Mouse (Mus musculus) limb, embryonic 12.5 days (tissue): ENCODE results near the gene Zkscan14. TPM values are rescaled to one million over a fixed set of nuclear protein-coding genes. Genes with fewer than 3 reads are reported as not detected.

Experiments used
- ATAC-seq: fragments of 200-750 bp; cut with Nextera tagmentation; 2 replicates; pipeline ENCODE4 v1.8.0; 2017; ENCODE audit warnings: low read depth, moderate TSS enrichment; ENCODE audit not compliant: insufficient number of reproducible peaks, insufficient read depth, low FRiP score, low TSS enrichment
- H3K27ac ChIP-seq: fragments of 300-500 bp; sonication (generic); 2 replicates; pipeline ENCODE4 v1.5.1; 2016; ENCODE audit warnings: mild to moderate bottlenecking, moderate library complexity
- H3K27me3 ChIP-seq: fragments of 300-500 bp; sonication (generic); 2 replicates; pipeline ENCODE4 v1.6.1; 2016; ENCODE audit warnings: mild to moderate bottlenecking, moderate library complexity
- H3K36me3 ChIP-seq: fragments of 300-500 bp; sonication (generic); 2 replicates; pipeline ENCODE4 v1.6.1; 2016; ENCODE audit warnings: mild to moderate bottlenecking, moderate library complexity
- H3K4me1 ChIP-seq: fragments of 300-500 bp; sonication (generic); replicated peaks from 2 replicates; pipeline ENCODE4 v1.6.1; 2016
- H3K4me2 ChIP-seq: fragments of 300-500 bp; sonication (generic); 2 replicates; pipeline ENCODE4 v1.6.1; 2016; ENCODE audit warnings: mild to moderate bottlenecking, moderate library complexity
- H3K4me3 ChIP-seq: fragments of 300-500 bp; sonication (generic); replicated peaks from 2 replicates; pipeline ENCODE4 v1.5.1; 2016; ENCODE audit warnings: mild to moderate bottlenecking
- H3K9ac ChIP-seq: fragments of 300-500 bp; sonication (generic); replicated peaks from 2 replicates; pipeline ENCODE4 v1.6.1; 2016; ENCODE audit warnings: mild to moderate bottlenecking, moderate library complexity
- H3K9me3 ChIP-seq: fragments of 300-500 bp; sonication (generic); 2 replicates; pipeline ENCODE4 v1.6.1; 2016; ENCODE audit warnings: mild to moderate bottlenecking, moderate library complexity
- WGBS: fragments of 180-500 bp; shearing (Covaris S2); methylation state at CpG from one replicate; pipeline ENCODE4 v1.1.7; 2016; 5-methylcytosine and 5-hydroxymethylcytosine counted together
- polyA plus RNA-seq: library from polyadenylated mRNA; unstranded; fragments of >200 nt; fragmentation: Nextera tagmentation; extraction: Ambion mirVana; gene quantifications from 2 replicates; pipeline ENCODE4 v1.2.1, GENCODE M21; 2016

Gene Zkscan14
- polyA plus RNA-seq, 1 experiment from 2014 or later: 9.1 TPM

DNA sequence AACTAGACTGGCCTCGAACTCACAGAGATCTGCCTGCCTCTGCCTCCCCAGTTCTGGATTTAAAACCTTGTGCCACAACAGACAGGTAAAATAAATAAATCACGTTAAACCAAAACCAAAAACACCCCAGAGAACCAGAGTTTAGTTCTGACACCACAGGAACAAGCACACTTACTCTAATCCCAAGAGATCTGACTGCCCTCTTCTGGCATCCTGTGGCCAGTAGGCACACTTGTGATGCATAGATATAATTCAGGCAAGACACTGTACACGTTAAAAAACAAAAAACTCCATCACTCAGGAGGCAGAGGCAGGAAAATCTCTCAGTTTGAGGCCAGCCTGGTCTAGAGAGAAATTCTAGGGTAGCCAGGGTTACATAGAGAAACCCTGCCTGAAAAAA lies 778 bp upstream of the Zkscan14 start:
- no peaks in the 10 kb centered on the region for H3K9me3 ChIP-seq
- WGBS: 50% methylated on average over 3 of the region's 3 CpGs
- no peaks in the 10 kb centered on the region for H3K27me3 ChIP-seq
- no peak overlapping the region for H3K4me2 ChIP-seq
- H3K4me1 ChIP-seq: peaks cover 21% of the 10 kb centered on the region
- no peak overlapping the region for H3K9ac ChIP-seq
- H3K36me3 ChIP-seq: peaks cover 14% of the 10 kb centered on the region
- H3K27ac ChIP-seq: no peak overlapping the region
- no peak for ATAC-seq
- no peak overlapping the region for H3K4me3 ChIP-seq

DNA sequence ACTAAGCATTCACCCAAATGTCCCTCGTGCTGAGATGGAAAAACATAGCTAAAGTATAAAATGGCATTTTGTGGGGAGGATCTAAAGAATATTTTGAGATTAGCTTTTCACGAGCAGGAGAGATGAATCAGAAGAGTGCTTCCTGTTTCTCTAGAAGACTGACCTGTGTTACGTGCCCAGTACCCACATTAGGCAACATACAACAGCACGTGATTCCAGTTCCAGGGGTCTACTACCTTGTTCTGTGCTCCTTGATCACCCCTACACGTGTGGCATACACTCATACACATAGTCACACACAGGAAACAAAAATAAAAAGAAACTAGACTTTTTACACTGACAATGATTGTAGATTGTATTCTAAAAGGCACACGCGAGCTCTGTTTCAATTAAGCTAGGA lies 1.3 kb downstream of the Zkscan14 start:
- Histone ChIP-seq H3K36me3 (peaks cover 23% of the 10 kb centered on the region), H3K9me3 (no peaks in the 10 kb centered on the region), H3K9ac (no peak overlapping the region), H3K4me2 (peak overlapping the region; percentile 86), H3K27me3 (no peaks in the 10 kb centered on the region), H3K4me3 (no peak overlapping the region), H3K27ac (no peak overlapping the region), H3K4me1 (peaks cover 14% of the 10 kb centered on the region)
- WGBS: 78% methylated on average over 7 of the region's 7 CpGs
- no peak for ATAC-seq

DNA sequence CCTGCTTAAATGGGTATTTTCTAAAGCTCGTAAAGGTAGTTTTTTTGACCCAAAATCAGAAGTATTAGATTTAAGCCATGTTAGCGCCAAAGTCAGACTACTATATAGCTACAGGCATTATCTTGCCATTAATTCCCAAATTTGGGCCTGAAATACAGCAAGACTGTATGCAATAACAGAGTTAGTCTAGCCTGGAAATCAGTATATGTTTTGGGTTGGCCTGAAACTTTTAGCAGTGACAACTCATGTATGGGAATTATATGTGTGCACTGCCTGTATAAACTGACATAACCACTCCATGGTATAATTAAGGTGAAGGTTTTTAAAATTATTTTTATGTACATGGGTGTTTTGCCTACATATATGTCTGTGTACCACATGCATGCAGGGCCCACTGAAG lies 9.7 kb downstream of the Zkscan14 start, which contains the start of gene Atp5j2:
Gene Atp5j2 (minus strand): TSS at position 101 of the 400 bp plus-strand sequence.
- peaks cover 19% of the 10 kb centered on the region for H3K4me1 ChIP-seq
- WGBS: 89% methylated on average over 2 of the region's 2 CpGs
- no peaks in the 10 kb centered on the region for H3K9me3 ChIP-seq
- H3K4me2 ChIP-seq: peak within 1 kb of the TSS; percentile 82
- H3K9ac ChIP-seq: peak within 1 kb of the TSS; percentile 94
- H3K4me3 ChIP-seq: peak within 1 kb of the TSS; percentile 81
- H3K27ac ChIP-seq: peak within 1 kb of the TSS; percentile 86
- no peak for ATAC-seq
- H3K36me3 ChIP-seq: peaks cover 52% of the 10 kb centered on the region
- no peaks in the 10 kb centered on the region for H3K27me3 ChIP-seq

DNA sequence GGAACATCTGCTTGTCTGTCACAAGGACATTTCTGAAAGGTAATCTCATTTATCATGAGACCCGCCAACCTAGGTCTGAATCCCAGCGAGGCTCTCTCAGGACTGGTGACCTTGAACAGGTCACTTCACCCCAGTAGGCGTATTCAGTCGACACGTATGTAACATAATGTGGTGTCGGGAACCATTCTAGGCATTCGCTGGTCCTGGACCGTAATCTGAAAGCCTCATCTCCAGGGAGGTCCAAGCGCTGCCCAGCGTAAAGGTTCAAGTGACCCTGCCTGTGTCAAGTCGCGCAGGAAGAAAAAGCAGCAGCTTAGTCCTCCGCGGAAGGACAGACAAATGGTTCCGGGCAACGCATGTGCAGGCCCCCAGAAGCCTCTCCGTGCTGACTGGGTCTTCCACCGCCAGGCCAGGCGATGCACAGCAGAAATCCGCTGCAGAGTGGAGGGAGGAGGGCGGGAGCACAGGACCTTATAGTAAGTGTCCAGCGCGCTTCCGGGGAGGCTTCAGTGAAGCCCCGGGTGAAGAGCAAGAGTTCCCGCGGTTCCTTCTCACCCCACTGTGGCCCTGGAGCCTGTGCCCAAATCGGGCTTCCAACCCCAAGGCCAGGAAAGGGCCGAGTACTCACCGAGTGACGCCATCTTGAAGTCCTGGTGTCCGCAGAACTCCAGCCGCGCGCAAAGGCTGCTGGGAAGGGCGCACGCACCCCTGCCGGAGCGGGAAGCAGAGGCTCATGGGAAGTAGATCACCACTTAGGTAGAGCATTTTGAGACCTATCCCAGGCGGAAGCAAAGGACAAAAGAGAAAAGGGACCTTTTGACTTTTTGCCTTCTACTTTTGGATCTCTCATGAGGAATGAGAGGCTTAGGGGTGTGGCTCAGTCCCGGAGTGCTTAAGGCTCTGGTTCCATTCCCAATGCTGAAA lies 10.5 kb downstream of the Zkscan14 start:
- Histone ChIP-seq H3K9ac (peak overlapping the region; percentile 94), H3K9me3 (no peaks in the 10 kb centered on the region), H3K4me3 (peak overlapping the region; percentile 81), H3K27ac (peak overlapping the region; percentile 86), H3K4me2 (peak overlapping the region; percentile 82), H3K27me3 (no peaks in the 10 kb centered on the region), H3K36me3 (peaks cover 53% of the 10 kb centered on the region), H3K4me1 (peaks cover 19% of the 10 kb centered on the region)
- peak; percentile 76 for ATAC-seq
- WGBS: 2% methylated on average over 41 of the region's 41 CpGs

GRCm38 (mm10) chr5:145190373-145190772 lies 11.3 kb downstream of the Zkscan14 start:
- Histone ChIP-seq H3K27me3 (no peaks in the 10 kb centered on the region), H3K4me1 (peaks cover 19% of the 10 kb centered on the region), H3K9ac (peak overlapping the region; percentile 94), H3K4me3 (peak overlapping the region; percentile 81), H3K9me3 (no peaks in the 10 kb centered on the region), H3K27ac (no peak overlapping the region), H3K36me3 (peaks cover 53% of the 10 kb centered on the region), H3K4me2 (peak overlapping the region; percentile 82)
- no peak for ATAC-seq
- 53% methylated on average over 5 of the region's 5 CpGs for whole genome bisulfite sequencing

- H3K27me3 ChIP-seq: no peaks in the 10 kb centered on the region
- H3K4me1 ChIP-seq: peaks cover 19% of the 10 kb centered on the region
- ATAC-seq: no peak
- peaks cover 53% of the 10 kb centered on the region for H3K36me3 ChIP-seq
- no peak overlapping the region for H3K27ac ChIP-seq
- H3K9me3 ChIP-seq: no peaks in the 10 kb centered on the region
- no peak overlapping the region for H3K4me3 ChIP-seq
- 94% methylated on average over 6 of the region's 6 CpGs for WGBS
- no peak overlapping the region for H3K9ac ChIP-seq
- H3K4me2 ChIP-seq: peak overlapping the region; percentile 82; the same call in 1 of the 2 replicates
Measured at GRCm38 (mm10) chr5:145189416-145189815, 12.3 kb downstream of the Zkscan14 start.

DNA sequence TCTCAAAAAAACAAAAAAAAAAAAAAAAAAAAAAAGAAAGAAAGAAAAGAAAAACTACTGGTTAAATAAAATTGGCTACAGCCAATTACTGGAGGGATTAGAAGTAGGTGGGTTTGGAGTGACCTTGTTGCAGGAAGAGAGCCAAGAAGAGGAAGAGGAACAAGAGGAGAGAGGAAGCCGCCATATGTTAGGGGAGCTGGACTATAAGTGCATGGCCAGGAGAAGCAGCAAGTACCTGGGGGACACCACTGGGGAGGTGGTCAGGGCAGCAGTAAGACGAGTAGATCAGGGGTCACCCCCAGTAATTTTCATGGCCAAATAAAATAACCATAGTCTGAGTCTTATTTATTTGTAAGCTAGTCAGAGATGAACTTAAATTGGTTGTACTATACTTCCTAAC lies 16.4 kb downstream of the Zkscan14 start:
- Histone ChIP-seq H3K4me2 (no peak overlapping the region), H3K27ac (no peak overlapping the region), H3K27me3 (no peaks in the 10 kb centered on the region), H3K36me3 (peaks cover 86% of the 10 kb centered on the region), H3K4me3 (no peak overlapping the region), H3K9me3 (no peaks in the 10 kb centered on the region), H3K4me1 (peaks cover 9% of the 10 kb centered on the region), H3K9ac (no peak overlapping the region)
- ATAC-seq: no peak
- WGBS: 94% methylated on average over 2 of the region's 2 CpGs

DNA sequence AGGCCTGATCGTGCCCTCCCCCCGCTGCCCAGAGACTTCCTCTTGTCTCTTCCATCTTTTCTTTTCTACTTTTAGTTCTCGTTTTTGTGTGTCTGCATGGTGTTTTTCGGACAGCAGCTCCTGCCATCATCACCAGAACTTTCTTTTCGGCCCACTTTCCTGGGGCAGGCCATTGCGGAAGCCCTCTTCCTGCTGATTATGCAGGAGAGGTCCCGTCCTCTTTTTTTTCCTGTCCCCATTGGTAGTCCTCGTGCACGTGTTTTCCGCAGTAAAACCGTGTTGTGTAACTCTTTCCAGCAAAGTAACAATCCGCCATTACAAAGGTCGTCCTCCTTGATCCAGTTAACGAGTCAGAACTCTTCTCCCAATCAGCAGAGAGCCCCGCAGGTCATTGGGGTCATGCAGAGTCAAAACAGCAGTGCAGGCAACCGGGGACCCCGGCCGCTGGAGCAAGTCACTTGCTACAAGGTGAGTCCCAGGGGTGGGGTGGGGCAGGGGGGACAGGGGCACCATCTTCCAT lies 23.1 kb downstream of the Zkscan14 start:
- Histone ChIP-seq H3K36me3 (peaks cover 100% of the 10 kb centered on the region), H3K27me3 (no peaks in the 10 kb centered on the region), H3K4me1 (no peaks in the 10 kb centered on the region), H3K9me3 (no peaks in the 10 kb centered on the region), H3K27ac (no peak overlapping the region), H3K4me2 (no peak overlapping the region), H3K4me3 (no peak overlapping the region), H3K9ac (no peak overlapping the region)
- 83% methylated on average over 18 of the region's 18 CpGs for WGBS
- ATAC-seq: no peak

- 1% methylated on average over 28 of the region's 28 CpGs for WGBS
- ATAC-seq: peak; percentile 60
- Histone ChIP-seq H3K27me3 (no peaks in the 10 kb centered on the region), H3K4me1 (peaks cover 23% of the 10 kb centered on the region), H3K4me2 (peak overlapping the region; percentile 91), H3K27ac (peak overlapping the region; percentile 86), H3K9me3 (no peaks in the 10 kb centered on the region), H3K4me3 (peak overlapping the region; percentile 95), H3K9ac (peak overlapping the region; percentile 92), H3K36me3 (peaks cover 52% of the 10 kb centered on the region)
Measured at GRCm38 (mm10) chr5:145167306-145167661, 34.4 kb downstream of the Zkscan14 start.

DNA sequence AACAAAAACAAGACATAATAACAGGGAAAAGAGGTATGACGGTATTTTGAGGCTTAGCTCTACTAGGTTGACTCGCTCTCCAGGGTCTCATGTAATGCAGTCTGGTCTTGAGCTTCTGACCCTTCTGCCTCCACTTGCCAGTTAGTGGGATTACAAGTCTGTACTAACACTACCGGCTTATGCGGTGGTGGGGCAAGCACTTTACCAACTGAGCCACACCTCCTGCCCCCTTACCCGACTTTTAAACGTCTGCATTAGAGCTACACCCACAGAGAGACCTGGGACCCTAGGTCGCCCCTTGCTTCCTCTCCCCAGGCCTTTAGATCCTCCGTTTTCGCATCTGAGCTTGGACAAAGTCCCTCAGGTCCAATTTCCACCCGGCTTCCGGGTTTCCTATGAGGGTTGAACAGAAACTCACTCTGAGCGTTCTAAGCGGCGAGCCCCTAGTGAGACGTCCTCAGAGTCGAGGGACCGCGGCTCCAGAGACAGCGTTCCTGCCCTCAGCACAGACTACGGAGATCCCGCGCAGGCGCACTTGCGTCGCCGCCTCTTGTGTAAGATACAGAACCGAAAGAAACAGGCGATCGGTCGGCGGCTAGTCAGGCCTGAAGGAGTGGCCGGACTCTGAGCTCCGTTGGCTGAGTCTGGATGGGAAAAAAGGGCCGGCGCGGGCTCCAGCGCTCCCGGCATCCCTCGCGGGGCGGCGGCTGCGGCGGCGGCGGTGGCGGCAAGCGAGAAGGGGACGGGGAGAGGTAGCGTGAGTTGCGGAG lies 34.9 kb downstream of the Zkscan14 start, which contains the start of the genes Ptcd1 and Cpsf4:
Gene Ptcd1 (minus strand): TSS at position 573 of the 770 bp plus-strand sequence.
Gene Cpsf4 (plus strand): TSS at position 678 of the 770 bp plus-strand sequence.
- H3K27me3 ChIP-seq: no peaks in the 10 kb centered on the region
- H3K9ac ChIP-seq: peak within 1 kb of the TSS; percentile 92
- H3K4me2 ChIP-seq: peak within 1 kb of the TSS; percentile 91
- H3K36me3 ChIP-seq: peaks cover 51% of the 10 kb centered on the region
- peak within 1 kb of the TSS; percentile 95 for H3K4me3 ChIP-seq
- WGBS: under 1% methylated on average over 51 of the region's 51 CpGs
- H3K9me3 ChIP-seq: no peaks in the 10 kb centered on the region
- H3K27ac ChIP-seq: peak within 1 kb of the TSS; percentile 86
- peak; percentile 94 for ATAC-seq
- H3K4me1 ChIP-seq: peaks cover 23% of the 10 kb centered on the region

- H3K4me2 ChIP-seq: no peak overlapping the region
- H3K4me3 ChIP-seq: no peak overlapping the region
- no peak for ATAC-seq
- peaks cover 23% of the 10 kb centered on the region for H3K4me1 ChIP-seq
- no peak overlapping the region for H3K27ac ChIP-seq
- peaks cover 51% of the 10 kb centered on the region for H3K36me3 ChIP-seq
- H3K27me3 ChIP-seq: no peaks in the 10 kb centered on the region
- H3K9me3 ChIP-seq: no peaks in the 10 kb centered on the region
- 82% methylated on average over 15 of the region's 15 CpGs for WGBS
- H3K9ac ChIP-seq: 0 out of 2 replicates have a peak overlapping the region, but pooled peaks have one; percentile 8
Measured at GRCm38 (mm10) chr5:145165184-145165583, 36.5 kb downstream of the Zkscan14 start.
